Mouse (Mus musculus): ENCODE data around the gene Olfr12. TPM values are rescaled to one million over a fixed set of nuclear protein-coding genes. Genes with fewer than 3 reads are reported as not detected.

Olfr12 gene
- not detected for total RNA-seq (2023)

DNA sequence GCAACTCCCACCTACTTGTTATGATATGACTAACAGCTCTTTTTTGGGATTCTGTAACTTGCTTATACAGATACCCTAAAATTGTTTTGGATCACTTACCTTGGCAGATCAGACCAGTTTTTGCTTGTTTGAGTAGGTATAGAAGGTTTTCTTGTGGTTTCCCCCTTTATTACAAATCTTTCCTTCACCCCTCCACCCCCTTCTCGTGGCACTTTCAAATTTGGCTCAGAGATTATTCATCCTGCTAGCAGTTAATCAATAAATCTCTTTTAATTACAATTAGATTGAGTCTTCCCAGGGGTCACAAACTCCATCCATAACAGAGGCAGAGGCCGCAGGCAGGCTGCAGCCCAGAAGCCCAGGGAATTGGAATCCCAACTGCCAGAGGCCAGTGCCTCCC, at the start of gene Olfr12:
Gene Olfr12 (plus strand): TSS at position 301 of the 400 bp plus-strand sequence.

DNA sequence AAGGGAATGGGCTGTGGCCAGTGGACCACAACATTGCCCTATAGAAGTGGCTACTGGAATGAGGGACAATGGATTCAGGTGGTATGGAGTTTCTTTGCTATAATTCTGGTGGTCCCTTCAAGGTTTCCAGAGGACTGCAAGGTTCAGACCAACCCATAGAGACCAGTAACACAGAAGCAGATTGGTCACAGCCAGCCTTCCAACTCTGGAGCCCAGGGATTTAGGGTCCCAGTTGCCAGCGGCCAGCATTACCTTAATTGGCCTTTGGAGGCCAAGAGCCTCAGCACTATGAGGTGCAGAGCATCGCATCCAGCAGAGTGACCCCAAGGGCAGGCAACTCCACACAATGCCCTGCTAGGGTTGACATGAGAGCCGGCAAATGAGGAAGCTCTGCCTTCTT, 46.6 kb upstream of the Olfr12 start, which contains the start of gene Olfr1413:
Gene Olfr1413 (plus strand): TSS at position 301 of the 400 bp plus-strand sequence.

GRCm38 (mm10) chr1:92585479-92585878, 32.1 kb upstream of the Olfr12 start, which contains the start of gene Olfr1412:
Olfr1412 (plus strand) TSS chr1:92585779.

DNA sequence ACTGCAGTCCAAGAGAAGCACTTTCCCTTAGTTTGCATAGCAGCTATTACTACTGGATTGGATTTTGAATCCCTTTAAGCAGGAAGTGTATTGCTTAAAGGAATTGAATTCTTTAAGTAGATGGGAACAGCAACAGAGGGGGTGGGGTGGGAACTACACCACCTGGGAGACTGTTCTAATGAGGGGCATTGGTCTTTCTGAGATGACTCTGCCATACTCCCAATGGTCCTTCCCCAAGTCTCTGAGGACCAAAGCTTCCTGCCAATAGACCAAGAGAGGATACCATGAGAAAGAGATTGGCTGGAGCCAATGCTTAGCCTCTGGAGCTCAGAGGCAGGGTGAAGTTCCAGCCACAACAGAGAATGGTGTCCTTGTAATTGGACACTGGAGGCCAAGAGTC, 23.5 kb upstream of the Olfr12 start, which contains the start of gene Olfr1411:
Gene Olfr1411 (plus strand): TSS at position 301 of the 400 bp plus-strand sequence.

DNA sequence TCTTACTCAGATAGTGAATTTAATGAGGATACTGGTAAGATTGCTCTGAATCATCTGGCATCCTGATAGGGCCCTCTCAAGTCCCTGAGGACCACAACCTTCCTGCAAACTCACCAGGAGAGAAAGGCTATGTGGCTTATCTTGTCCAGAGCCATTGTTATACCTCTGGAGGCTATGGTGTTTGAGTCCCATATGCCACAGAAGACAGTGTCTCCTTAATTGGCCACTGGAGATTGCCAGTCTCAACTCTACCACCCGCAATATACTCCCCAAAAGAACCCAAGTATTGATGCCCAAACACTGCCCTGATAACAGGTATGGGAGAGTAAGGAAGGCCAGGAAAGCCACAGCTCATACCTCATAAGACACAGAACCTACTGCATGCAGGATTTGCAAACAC, 12.1 kb upstream of the Olfr12 start, which contains the start of gene Olfr1410:
Gene Olfr1410 (plus strand): TSS at position 301 of the 400 bp plus-strand sequence.

DNA sequence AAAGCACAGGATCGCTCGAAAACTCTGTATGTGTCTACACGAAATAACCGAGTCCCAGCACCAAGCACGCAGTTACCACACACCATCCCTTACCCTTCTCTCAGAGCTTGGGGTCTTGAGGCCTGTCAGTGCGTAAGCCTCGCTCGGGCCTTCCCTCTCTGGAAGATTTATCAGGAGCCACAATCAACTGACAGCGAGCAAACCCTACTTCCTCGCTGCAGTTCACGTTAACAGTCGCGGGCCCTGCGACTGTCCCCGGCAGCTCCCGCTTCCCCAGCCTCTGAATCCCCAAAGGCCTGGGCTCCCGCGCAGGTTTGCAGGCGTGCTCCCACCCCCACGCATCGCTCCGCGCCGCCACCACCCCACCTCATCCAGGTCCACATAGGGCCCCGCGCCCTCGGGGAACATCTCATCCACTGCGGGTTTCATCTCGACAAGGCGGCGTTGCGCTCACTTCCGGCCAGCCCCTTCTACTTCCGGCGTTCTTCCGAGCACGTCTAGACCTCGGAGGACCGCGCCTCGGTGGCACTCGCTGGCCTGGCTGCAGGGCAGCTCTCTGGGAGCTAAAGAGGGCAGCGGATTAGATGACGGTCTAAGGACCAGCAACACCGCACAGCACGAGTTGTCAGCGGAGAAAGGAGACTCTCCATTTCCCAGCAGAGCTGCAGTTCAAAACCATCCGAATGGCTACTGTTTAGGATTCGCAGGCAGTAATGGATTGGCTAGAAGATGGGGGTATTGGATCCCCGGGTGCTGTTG, 24.1 kb downstream of the Olfr12 start, which contains the start of gene Cops9:
Gene Cops9 (minus strand): TSS at position 472 of the 759 bp plus-strand sequence.

DNA sequence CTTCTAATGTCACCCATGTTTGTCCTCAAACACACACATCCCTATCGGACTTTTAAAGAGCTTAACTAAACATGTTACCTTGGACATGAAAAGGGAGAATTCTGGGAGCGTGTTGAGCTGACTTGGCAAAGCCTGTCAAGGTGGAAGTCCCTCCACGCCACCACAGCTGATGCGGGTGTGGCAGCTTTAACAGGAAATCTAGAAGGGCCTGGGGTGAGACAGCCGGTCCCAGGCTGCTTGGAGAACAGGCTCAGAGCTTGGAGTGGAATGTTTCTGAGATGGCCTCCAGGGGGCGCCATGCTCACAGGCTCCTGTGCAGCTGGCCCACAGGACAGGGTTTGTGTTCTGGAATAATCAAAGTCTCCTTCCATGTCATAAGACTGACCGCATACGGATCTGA, 31.1 kb downstream of the Olfr12 start, which contains the start of gene Otos:
Gene Otos (minus strand): TSS at position 169 of the 400 bp plus-strand sequence.

Other genes starting within 250 kb of the Olfr12 start
- gene Ndufa10, start 143.9 kb upstream of the Olfr12 start, total RNA-seq (2023), result 10 to 100 TPM; 56.8 to 85.1 TPM
- not detected for gene Olfr1416, start 132.7 kb upstream of the Olfr12 start, total RNA-seq (2023)
- gene Olfr1415, start 121.7 kb upstream of the Olfr12 start, total RNA-seq (2023), result not detected
- gene Olfr1414, start 99.1 kb upstream of the Olfr12 start, total RNA-seq (2023), result not detected
- not detected for gene Olfr1413, start 46.5 kb upstream of the Olfr12 start, total RNA-seq (2023)
- gene Olfr1412, start 32.0 kb upstream of the Olfr12 start, total RNA-seq (2023), result not detected
- not detected for gene Olfr1411, start 23.4 kb upstream of the Olfr12 start, total RNA-seq (2023)
- not detected for gene Olfr1410, start 12.0 kb upstream of the Olfr12 start, total RNA-seq (2023)
- 100 to 1,000 TPM; 117 to 121 TPM for gene Cops9, start 24.2 kb downstream of the Olfr12 start, total RNA-seq (2023)
- gene Otos, start 31.1 kb downstream of the Olfr12 start, total RNA-seq (2023), result 1 to 10 TPM; 5.0 to 5.6 TPM
- 10 to 100 TPM; 34.0 TPM for gene Gpc1, start 213.9 kb downstream of the Olfr12 start, total RNA-seq (2023)